Mouse (Mus musculus) retina, adult 2 months (tissue): ENCODE data around the gene Ppcdc.
"Not testable (repeated sequence)": the region's sequence is repeated elsewhere in the genome, so short reads cannot be mapped to it uniquely, and the experiment has no call there.

Experiments
- DNase-seq: peaks from one replicate; pipeline ENCODE4 v3.0.0-alpha.2; 2012; ENCODE audit warnings: low read depth, low spot score

Ppcdc gene

DNA sequence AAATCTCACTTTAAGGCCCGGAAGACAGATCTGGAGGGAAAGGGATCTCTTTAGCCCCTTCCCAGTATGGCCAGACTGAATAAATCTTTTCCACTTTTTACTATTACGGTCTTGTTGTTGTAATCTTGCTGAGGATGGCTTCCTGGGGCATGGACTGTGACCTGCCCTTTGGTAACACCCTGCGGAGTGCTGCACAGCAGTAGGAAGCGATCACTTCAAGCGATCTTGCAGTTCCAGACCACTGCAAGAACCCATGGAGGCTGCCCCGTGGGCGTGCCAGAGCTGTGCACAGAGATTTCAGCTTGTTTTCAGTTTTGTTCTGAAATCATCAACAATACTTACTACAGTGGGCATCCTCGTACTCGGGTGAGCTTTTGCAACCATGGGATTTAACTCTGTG, 8.7 kb downstream of the Ppcdc start:
- no peak for DNase-seq

DNA sequence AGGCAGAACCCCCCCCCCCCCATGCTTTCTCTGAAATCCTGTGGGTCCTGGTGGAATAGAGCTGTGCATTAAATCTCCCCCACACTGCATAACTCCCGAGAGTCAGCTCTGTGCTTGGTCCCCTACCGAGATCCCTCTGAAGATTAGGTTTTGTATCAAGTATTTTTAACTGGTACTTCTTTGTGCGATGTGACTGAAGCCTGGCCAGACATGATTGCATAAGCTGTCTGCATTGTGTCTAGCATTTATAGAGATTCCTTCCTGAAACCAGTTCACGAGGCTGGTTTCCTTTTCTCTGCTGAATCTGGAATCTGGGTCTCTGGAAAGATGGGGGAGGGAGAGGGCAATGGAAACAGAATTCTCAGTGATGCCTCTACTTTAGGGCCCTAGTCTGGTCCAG, 11.5 kb downstream of the Ppcdc start:
- no peak for DNase-seq

DNA sequence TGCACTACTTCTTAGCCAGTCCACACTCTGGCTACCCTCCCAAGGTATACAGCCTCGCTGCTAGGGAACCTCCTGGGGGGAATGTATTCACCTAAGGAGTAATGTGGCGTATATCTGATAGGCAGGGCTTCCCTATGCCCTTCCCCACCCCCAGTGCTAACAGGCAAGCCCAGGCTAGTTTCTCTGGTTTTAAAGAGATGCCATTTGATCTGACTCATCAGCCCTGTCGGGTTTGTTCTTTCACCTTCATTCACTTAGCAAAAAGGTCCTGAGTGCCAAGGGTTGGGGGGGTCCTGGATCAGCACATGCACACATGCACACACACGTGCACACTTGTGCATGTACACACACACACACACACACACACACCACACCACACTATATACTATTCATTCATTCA, 12.0 kb downstream of the Ppcdc start:
- DNase-seq: no peak

DNA sequence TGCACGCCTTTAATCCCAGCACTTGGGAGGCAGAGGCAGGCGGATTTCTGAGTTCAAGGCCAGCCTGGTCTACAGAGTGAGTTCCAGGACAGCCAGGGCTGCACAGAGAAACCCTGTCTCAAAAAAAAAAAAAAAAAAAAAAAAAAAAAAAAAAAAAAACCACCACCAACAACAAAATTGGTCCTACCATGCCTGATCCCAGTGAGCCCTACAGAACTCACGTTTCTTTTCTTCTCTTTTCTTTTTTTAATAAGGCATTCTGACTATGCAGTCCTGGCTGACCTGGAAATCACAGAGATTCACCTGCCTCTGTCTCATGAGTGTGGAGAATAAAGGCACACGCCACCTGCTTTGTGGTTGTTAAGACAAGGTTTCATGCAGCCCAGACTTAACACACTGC, 12.8 kb downstream of the Ppcdc start:
- not testable (repeated sequence) for DNase-seq

DNA sequence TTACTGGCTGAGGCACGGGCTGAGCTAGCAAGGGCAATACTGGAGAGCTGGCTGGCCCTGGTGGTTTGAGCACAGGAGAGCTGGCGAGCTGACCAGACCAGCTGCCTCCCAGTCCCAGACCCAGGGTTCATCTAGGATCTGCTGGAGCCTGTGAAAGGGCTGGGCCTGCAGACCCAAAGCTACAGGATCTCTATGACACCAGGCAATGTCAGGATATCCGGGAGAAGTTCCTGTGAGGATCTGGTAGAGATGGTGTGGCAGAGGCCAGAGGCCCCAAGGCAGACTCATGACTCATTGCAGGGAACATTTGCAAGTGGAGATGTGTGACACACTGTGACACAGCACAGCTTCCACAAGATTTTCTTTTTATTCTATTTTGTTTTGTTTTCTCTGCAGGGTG, 14.8 kb downstream of the Ppcdc start:
- no peak for DNase-seq

DNA sequence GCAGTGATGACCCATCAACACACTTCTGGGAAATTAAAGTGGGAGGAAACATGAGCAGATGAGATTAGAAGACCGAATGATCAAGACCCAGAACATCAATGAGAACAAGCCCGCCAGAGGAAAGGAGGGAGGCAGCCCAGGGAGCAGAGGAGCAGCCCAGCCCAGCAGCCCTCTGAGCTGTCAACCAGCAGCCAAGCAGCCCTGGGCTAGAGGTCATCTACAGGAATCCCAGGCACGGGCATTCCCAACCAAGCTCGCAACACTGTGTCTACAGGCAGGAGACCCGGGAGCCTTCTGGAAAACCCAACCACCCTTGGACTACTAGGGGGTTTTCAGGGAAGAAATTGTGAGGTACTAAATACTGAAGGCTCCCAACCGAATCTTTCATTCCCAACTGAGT, 15.9 kb downstream of the Ppcdc start:
- no peak for DNase-seq

DNA sequence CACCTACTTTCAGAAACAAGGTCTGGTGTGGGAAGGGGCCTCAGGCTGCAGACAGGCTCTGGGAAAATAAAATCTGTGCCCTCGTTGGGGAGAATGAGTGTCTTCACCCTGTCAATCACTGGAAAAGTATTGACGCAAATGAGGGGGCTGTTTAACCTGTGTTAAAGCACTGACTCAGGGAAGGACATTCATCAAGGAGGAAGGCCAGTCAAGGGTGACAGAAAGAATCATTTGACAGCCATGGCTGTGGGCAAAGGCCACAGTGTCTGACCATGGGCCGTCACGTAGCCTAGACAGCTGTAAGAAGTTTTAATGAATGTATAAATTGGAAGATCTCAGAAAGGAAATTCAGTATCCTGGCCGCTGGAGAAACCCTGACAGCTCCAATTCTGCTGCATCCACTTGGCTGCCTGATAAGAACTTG, 18.2 kb downstream of the Ppcdc start:
- DNase-seq: no peak

DNA sequence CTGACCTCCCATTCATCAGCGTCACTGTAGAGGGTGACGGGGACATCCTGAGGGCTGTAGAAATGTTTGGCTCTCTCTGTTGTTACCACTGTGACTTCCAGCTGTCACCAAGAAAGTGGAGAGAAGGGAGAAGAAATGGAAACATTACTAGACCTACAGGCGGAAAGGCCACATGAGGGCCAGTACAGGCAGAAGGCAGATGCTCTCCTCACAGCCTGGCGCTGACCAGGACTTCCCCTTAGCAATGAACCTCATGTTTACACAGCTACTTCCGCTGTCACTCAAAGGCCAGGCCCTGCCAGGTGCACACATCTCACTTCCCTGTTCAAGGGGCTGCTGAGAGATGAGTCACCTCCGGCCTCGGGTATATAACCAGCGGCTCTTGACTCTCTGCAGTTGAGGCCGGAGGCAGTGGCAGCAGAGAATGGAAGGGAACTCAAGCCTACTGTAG, 18.8 kb downstream of the Ppcdc start:
- no peak for DNase-seq

DNA sequence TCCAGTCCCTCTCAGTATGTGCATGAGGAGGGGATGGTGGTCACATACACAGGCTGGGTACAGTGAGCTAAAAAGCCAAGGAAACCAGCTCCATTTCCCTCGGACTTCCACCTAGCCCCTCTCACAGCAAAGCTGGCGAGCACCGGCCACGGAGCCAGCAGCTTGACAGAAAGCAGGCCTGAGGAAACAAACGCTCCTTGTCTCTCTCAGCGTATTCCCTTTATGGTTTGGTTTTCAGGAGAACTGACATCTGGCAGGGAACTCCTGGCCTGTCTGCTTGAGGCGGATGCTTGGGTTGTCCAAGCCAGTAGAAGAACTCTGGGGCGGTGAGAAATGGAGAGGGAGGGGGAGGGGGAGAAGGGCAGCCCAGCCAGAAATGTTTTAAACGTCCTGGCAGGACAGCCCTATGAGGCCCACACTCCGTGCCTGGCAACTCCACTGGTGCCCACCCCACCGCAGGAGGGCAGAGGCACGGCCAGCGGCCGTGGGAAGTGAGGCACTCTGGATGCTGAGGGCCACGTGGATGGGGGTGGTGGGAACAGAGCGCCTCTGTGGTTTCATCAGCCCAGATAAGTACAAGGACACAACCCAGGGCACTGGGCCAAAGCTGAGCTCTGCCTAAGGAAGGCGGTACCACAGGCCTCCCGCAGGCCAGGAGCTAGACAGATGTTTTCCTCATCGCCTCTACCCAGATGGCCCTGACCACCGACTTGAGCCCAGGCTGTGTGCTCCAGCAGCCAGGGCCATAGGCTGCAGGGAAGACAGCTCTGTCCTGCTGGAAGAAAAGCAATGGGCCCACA, 19.4 kb downstream of the Ppcdc start:
- no peak for DNase-seq

DNA sequence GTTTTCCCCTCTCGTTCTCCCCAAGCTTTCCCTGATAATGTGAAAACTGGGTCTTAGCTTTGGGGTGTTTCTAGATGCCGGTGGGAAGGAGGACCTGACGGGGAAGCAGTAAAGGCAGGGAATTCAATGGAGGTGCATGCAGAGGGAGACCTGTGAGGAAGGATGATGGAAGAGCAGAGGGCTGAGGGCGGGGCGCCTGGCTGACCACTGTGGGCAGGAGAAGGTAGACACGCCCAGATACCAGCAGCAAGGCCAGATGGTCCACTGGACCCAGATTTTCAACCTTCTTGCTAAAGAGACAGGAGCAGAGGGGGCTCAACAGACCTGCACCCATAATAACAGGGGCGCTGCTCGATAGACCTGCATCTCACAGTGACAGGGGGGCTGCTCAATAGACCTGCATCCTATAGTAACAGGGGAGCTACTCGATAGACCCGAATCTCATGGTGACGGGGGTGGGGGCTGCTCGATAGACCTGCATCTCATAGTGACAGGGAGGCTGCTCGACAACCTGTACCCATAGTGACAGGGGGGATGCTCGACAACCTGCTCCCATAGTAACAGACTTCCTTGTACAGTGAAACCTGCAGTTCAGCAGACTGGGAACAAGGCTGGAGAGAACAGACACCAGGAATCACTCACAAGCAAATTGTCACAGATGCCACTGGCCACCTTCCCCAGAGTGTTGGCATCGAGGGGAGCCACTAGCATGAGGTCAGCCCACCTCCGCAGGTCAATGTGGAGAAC, 20.2 kb downstream of the Ppcdc start:
- DNase-seq: no peak

DNA sequence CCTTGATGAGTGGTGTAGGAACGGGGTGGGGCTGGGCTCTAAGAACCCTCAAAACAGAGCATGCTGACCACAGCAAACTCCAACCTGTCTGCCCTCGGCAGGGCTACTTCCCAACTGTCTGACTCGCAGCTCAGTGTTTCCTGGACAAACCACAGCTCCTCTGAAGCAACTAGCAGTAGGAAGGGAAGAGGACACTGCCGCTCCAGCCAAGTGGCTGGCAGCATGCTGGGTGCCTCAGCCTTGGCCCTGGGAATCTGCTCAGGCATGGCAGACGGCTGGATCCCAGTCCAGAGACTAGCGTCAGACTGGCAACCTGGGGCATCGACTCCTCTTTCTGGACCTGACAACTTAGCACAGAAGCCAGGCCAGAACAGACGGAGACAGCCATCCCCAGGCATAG, 22.6 kb downstream of the Ppcdc start:
- no peak for DNase-seq

DNA sequence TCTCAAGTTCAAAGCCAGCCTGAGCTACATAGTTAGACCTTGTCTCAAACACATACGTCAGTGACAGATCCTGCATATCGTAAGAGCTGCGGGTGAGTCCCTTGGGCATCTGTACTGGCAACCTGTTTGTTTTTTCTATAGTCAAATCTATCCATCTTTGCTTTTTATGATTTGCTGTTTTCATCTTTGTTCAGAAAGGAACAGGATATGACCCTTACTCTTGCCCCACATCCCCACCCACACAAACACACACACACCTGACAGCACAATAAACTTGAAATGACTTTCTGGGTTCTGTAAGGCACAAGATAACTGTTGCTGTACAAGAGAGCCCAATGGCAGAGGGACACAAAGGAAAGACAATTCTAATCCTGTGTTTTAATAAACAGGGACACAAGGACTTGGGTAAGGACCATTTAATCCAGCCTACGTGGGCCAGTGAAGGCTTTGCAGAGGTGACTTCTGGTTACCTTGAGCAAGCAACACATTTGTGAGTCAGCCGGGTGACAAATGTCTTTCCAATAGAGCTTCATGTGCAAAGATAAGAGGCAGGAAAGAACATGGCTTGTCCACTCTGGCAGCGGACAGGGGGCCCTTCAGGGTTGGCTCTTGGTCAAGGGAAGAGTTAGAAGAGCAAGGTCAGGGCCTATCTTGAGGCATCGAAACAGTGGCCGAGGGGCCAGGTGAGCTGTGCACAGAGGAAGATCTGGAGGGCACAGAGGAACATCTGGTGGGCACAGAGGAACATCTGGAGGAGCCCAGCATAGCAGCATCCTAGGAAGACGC, 32.6 kb downstream of the Ppcdc start:
- DNase-seq: no peak

DNA sequence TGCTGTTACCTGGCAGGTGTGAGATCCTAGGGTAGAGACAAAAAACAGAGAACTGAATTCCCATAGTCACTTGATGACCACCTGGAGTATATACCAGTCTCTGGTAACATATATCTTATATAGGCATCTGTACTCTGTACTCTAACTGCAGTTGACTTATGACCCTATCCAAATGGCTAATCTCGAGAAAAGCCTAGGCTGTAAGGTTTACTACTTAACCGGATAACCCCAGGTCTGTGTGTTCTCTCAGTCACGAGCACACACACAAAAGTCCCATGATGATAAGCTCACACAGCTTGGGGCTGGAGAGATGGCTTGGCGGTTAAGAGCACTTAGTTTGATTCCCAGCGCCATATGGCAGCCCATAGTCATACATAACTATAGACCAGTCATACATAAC, 33.5 kb downstream of the Ppcdc start:
- DNase-seq: no peak

DNA sequence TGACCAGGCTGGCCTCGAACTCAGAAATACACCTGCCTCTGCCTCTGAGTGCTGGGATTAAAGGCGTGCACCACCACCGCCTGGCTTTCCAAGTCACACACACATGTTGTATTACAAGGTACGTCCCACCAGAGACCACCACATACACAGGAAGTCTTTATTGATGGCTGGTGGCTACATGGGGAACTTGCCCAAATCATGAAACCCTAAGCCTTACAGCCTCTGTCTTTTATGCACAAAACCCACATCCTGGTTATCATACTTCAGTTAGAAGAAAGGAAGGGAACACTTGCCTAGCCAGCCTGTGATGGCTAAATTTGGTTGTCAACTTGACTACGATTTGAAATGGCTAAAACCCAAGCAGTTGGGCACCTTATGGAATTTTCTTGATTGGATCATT, 35.9 kb downstream of the Ppcdc start:
- no peak for DNase-seq

DNA sequence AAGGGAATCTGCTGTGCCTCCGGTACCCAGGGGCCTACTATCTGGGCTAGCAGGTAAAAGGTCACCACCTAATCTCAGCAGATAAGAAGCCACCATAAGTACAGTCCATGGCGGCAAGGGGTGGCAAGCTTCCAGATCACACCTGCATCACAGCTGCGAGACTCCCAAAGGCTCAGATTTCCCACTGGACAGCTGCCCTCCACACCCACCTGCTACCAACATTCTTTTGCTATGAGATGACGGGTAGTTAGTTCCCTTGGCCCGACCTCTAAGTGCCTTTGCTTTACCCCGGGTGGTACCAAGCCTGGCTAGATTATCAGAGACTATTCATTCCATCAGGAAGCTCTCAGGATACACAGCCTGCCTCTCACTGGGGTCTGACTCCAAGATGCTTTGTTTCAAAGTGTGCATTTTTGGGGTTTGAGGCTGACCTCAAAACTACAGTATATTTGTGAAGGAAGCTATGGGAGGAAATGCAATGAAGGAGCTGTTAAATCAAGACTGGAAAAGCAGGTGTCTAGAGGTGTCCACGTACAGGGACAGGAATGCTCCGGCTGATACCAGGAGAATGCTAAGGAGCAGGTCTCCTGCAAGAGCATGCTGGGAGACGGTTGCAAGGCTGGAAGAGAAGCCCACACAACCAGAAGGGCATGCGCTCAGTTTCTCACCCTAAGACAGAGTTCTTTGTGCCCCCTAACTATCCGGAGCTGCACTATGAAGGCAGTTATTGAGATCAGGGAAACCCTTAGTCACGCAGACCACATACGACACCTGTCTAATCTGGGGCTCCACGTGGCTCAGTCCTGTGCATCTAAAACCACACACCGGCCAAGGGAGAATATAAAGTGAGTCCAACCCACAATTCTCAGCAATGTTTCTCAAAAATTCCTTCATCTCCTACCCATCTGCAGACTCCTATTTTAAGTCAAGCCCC, 37.3 kb downstream of the Ppcdc start:
- DNase-seq: no peak

DNA sequence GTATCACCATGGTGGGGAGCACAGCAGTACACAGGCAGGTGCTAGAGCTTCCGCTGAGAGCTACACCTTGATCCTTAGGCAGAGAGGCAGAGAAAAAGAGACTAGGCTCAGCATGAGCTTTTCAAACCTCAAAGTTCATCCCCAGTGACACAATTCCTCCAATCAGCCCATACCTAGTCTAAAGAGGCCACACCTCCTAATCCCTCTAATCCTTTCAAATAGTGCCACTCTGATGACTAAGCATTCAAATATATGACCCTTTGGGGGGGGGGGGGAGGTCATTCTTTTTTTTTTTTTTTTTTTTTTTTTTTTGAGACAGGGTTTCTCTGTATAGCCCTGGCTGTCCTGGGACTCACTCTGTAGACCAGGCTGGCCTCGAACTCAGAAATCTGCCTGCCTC, 41.2 kb downstream of the Ppcdc start:
- no peak for DNase-seq

DNA sequence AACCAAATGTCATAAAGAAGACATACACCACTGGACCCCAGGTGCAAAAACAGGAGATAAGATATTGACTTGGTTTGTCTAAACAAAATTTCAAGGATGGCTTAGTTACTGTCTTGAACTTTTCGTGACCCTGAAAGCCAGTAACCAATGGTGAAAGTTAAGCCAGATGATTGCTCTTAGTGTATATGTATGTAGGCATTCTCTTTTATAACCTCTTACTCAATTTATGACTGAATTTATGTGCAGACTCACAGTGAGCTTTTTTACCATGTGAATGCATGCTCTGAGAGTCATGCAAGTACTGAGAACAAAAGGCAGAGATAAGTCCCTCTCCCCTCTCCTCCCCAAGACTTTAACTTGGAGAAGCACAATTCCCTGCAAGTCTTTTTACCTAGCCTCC, 47.0 kb downstream of the Ppcdc start:
- DNase-seq: no peak

DNA sequence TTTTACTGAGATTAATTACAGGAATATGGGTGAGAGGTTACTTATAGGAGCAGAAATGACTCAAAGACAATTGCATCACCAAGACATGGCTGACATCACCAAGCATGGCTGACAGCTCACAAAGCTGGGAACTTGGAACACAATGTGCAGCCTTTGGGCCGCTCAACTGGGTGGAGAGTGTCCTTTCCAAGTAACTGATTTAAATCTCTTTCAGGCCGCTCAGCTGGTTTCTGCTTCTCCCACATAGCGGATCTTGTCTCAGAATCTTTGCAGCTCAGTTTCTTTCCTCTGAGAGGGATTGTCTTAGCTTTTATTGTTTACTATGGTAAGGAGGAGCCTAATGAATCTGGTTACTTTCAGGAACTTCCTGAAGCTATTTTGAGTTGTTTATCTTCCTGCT, 49.1 kb downstream of the Ppcdc start:
- DNase-seq: no peak

DNA sequence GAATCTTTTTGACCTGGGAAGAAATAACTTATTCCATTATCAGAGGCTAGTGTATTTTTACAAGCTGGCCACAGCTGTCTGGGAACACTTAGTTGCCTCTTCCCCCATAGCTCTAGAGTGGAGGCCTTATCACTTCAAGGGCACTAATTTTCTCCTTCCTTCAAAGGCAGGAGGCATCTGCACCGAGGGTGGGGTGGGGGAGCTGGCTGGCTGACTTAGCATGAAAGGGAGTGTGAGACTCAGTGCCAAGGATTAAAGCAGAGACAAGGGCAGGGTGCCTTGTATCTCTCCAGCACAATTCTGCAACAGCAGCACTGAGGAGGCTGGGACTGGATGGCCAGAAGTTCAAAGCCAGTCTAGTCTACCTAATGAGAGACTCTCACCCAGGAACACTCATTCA, 50.8 kb downstream of the Ppcdc start:
- DNase-seq: no peak

DNA sequence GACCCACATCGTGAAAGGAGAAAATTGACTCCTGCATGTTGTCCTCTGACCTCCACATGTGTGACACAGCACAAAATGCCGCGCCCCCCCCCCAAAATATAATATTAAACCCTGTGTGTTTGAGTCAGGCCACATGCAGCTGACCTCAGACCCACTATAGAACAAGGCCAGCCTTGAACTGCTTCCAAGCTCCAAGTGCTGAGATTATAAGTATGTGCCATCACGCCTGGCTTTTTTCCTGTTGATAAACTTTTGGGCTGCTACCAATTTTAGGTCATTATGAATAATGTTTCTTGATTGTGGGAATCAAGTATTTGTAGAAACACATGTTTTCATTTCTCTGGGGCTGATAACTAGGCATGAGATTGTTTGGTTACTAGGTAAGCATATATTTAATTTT, 53.0 kb downstream of the Ppcdc start:
- DNase-seq: no peak

DNA sequence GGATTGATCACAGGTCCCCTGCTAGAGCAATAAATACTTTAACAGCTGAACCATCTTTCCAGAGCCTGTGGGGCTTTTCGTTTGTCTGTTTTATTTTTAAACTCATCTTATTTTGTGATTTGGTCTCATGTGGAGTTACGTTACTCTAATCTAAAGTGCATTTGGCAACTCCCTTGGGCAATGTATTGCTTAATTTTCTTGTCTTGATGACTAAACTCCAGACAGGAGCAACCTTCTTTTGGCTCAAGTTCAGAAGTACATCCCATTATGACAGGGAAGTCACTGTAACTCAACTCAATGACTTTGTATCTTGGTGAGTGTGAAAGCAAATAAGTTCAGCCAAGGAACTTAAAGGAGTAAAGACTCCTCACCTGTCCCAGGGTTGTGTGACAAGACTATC, 55.3 kb downstream of the Ppcdc start:
- DNase-seq: no peak
